ENCODE assay signal across 8 mouse cellular contexts in the genomic region with DNA sequence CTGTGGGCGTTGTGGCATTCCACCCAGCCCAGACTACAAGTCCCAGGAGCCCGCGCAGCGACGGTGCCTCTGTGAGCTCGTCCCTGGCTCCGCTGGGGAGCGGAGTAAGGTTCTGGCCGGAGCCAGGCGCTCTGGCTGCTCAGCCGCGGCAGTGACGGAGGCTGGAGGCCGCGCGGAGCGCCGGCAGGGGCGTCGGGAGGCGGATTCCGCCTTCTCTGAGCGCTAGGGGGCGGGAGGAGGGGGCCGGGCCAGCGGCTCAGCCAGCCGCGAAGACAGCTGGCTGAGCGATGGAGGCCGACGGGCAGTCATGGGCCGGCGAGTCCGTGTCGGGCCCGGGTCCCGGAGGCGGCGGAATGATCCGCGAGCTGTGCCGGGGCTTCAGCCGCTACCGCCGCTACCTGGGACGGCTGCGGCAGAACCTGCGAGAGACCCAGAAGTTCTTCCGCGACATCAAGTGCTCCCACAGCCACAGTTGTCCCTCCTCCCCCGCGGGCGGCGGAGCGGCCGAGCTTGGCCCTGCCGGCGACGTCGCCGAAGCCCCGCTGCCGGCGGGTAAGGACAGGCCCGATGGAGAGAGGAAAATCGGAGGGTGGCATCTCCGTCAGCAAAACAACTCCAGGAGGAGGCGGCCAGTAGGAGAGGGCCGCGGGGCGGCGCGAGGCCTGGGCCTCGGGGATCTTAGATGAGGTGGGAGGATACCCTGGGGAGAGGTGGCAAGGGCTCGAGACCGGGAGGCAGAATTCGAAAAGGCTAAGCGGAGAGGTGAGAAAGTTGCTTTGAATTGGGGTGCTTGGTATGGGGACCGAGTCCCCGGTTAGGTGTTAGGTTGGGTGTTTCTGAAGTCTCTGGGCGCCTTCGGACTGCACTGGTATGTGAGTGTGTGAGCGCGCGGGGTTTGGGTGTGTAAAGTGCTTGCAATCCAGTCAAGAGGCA. TPM values are rescaled to one million over a fixed set of nuclear protein-coding genes. Genes with fewer than 3 reads are reported as not detected.
DNase-seq lines count a peak whose midpoint lies in the region; ATAC-seq and TF ChIP-seq lines count a peak whose summit lies in the region.

Dstyk (plus strand) TSS at position 237 of the 933 bp plus-strand sequence.

- peak within 1 kb of the TSS; percentile 82 for H3K9ac ChIP-seq in lung, postnatal 0 days (replicated peaks; ENCODE audit: low read depth)

- under 1% methylated on average over 85 of the region's 85 CpGs for WGBS in hindbrain, embryonic 10.5 days
- 1% methylated on average over 82 of the region's 85 CpGs for WGBS in lung, postnatal 0 days

- no peak for TF ChIP-seq EP300 in lung, postnatal 0 days (IDR thresholded peaks at IDR 0.05)

- H3K27me3 ChIP-seq in hindbrain, embryonic 10.5 days (ENCODE audit: insufficient read depth, poor library complexity, severe bottlenecking) = no peaks in the 10 kb centered on the region
- H3K27me3 ChIP-seq in lung, postnatal 0 days (replicated peaks; ENCODE audit: insufficient read depth, low read length) = no peaks in the 10 kb centered on the region

- TF ChIP-seq CTCF in lung, postnatal 0 days (IDR thresholded peaks at IDR 0.05) = peak; percentile 80

- peak within 1 kb of the TSS; percentile 96 for H3K27ac ChIP-seq in hindbrain, embryonic 10.5 days
- H3K27ac ChIP-seq in lung, postnatal 0 days (ENCODE audit: low read length) = peak within 1 kb of the TSS; percentile 96

- DNase-seq in MN1 (ENCODE audit: low spot score) = peak; percentile 96
- peak; percentile 88 for DNase-seq in cerebellum, adult 9-10 months
- peak; percentile 94 for DNase-seq in hindbrain, embryonic 10.5 days (ENCODE audit: low spot score)
- DNase-seq in layer of hippocampus, adult 9-11 months = peak; percentile 95
- peak; percentile 98 for DNase-seq in lung, postnatal 0 days (ENCODE audit: low spot score)
- peak; percentile 85 for DNase-seq in ovary, postnatal 14 days (ENCODE audit: low spot score)
- DNase-seq in thymus, postnatal 14 days = peak; percentile 88

- peak within 1 kb of the TSS; percentile 84 for H3K4me3 ChIP-seq in hindbrain, embryonic 10.5 days
- peak within 1 kb of the TSS; percentile 74 for H3K4me3 ChIP-seq in lung, postnatal 0 days (ENCODE audit: low read depth, low read length)

- H3K9me3 ChIP-seq in hindbrain, embryonic 10.5 days = no peaks in the 10 kb centered on the region
- no peaks in the 10 kb centered on the region for H3K9me3 ChIP-seq in lung, postnatal 0 days (ENCODE audit: low read length)

- peaks cover 41% of the 10 kb centered on the region for H3K4me1 ChIP-seq in hindbrain, embryonic 10.5 days (replicated peaks)
- peaks cover 8% of the 10 kb centered on the region for H3K4me1 ChIP-seq in lung, postnatal 0 days (ENCODE audit: insufficient read depth, low read depth, low read length)

- H3K36me3 ChIP-seq in hindbrain, embryonic 10.5 days = no peaks in the 10 kb centered on the region
- H3K36me3 ChIP-seq in lung, postnatal 0 days (ENCODE audit: insufficient read depth, low read length) = no peaks in the 10 kb centered on the region

- peak; percentile 98 for ATAC-seq in frontal cortex, adult (ENCODE audit: low TSS enrichment)
- peak; percentile 99 for ATAC-seq in lung, postnatal 0 days

- H3K4me2 ChIP-seq in lung, postnatal 0 days (replicated peaks; ENCODE audit: low read depth, low read length) = peak within 1 kb of the TSS; percentile 77

RNA-seq across cellular contexts. Expression of gene Dstyk, which starts in this region (rescaled TPM):
- 10.6 and 12.3 TPM in 2 replicates for polyA plus RNA-seq in hindbrain, embryonic 10.5 days (2016; fragmentation: Nextera tagmentation; extraction: Ambion mirVana)
- 12.2 and 14.4 TPM in 2 replicates for polyA plus RNA-seq in lung, postnatal 0 days (2015; fragmentation: Nextera tagmentation; extraction: Ambion mirVana)

Comparison
In these comparisons a context has a peak if more than half of its experiments do, and no peak if none do; other contexts are left out.
1. Peak in every context shown above with its lines: DNase-seq, ATAC-seq, H3K4me3 ChIP-seq and H3K27ac ChIP-seq.